In genomic region chr13:58126126-58126525, GRCm38 (mm10) we compare ENCODE assay signal across 9 mouse cellular contexts. TPM values are rescaled to one million over a fixed set of nuclear protein-coding genes. Genes with fewer than 3 reads are reported as not detected.
DNase-seq lines count a peak whose midpoint lies in the region; ATAC-seq and TF ChIP-seq lines count a peak whose summit lies in the region.
"Had no signal": no experiment of that assay in that cellular context is flagged by ENCODE, and none has a peak within 500 bp of the region (broad histone marks: within the 10 kb centered on the region; RNA-seq: fewer than 3 reads in every experiment).

No protein-coding gene starts in this region.

- WGBS in bone marrow, adult 2 months = 23% methylated on average over 7 of the region's 7 CpGs
- 33% methylated on average over 7 of the region's 7 CpGs for WGBS in forebrain, embryonic 15.5 days
- 18% methylated on average over 7 of the region's 7 CpGs for WGBS in lung, embryonic 15.5 days

- H3K4me3 ChIP-seq in bone marrow, adult 2 months (replicated peaks; ENCODE audit: control insufficient read depth, low read depth, low read length) = peak overlapping the region; percentile 29
- peak overlapping the region; percentile 95 for H3K4me3 ChIP-seq in forebrain, embryonic 15.5 days
- H3K4me3 ChIP-seq in lung, embryonic 15.5 days = peak overlapping the region; percentile 78

- no peak for ATAC-seq in forebrain, embryonic 15.5 days (replicated peaks)
- ATAC-seq in lung, embryonic 15.5 days (ENCODE audit: borderline replicate concordance, extremely low read depth, low FRiP score, low TSS enrichment) = no peak
- ATAC-seq: Patski had no signal

- no peaks in the 10 kb centered on the region for H3K27me3 ChIP-seq in forebrain, embryonic 15.5 days
- H3K27me3 ChIP-seq in lung, embryonic 15.5 days = no peaks in the 10 kb centered on the region
- H3K27me3 ChIP-seq: Patski had no signal

- H3K27ac ChIP-seq in bone marrow, adult 2 months (ENCODE audit: control insufficient read depth, insufficient read depth, low read depth, low read length, poor library complexity) = no peak overlapping the region
- no peak overlapping the region for H3K27ac ChIP-seq in forebrain, embryonic 15.5 days (replicated peaks)
- no peak overlapping the region for H3K27ac ChIP-seq in lung, embryonic 15.5 days

- DNase-seq in adrenal gland, postnatal 10 days = peak; percentile 53
- DNase-seq in adrenal gland, postnatal 4 days (ENCODE audit: low spot score in 2 of 2) = no peak
- peak; percentile 52 for DNase-seq in kidney, adult 18-20 months
- DNase-seq in retina, adult 2 months (ENCODE audit: low read depth, low spot score) = peak; percentile 45
- DNase-seq in right cerebral cortex, postnatal 25 days = no peak

- no peaks in the 10 kb centered on the region for H3K36me3 ChIP-seq in forebrain, embryonic 15.5 days
- H3K36me3 ChIP-seq in lung, embryonic 15.5 days = no peaks in the 10 kb centered on the region

- no peak overlapping the region for H3K9ac ChIP-seq in forebrain, embryonic 15.5 days (replicated peaks)
- H3K9ac ChIP-seq in lung, embryonic 15.5 days = peak overlapping the region; percentile 21; the same call in 1 of the 2 replicates

- peak overlapping the region; percentile 59 for H3K4me2 ChIP-seq in forebrain, embryonic 15.5 days (replicated peaks)
- H3K4me2 ChIP-seq in lung, embryonic 15.5 days = peak overlapping the region; percentile 63

- 0 out of 2 replicates have a peak, but pooled peaks cover 1% of the 10 kb centered on the region for H3K4me1 ChIP-seq in bone marrow, adult 2 months (ENCODE audit: control insufficient read depth, insufficient read depth, low read length)
- peaks cover 39% of the 10 kb centered on the region for H3K4me1 ChIP-seq in forebrain, embryonic 15.5 days
- H3K4me1 ChIP-seq in lung, embryonic 15.5 days = peaks cover 47% of the 10 kb centered on the region

- TF ChIP-seq CTCF in bone marrow, adult 2 months (IDR thresholded peaks at IDR 0.05; ENCODE audit: control insufficient read depth, insufficient read depth, low read length) = peak; percentile 49; the same call in 1 of the 2 replicates

- TF ChIP-seq POLR2A in bone marrow, adult 2 months (IDR thresholded peaks at IDR 0.05; ENCODE audit: borderline replicate concordance, control insufficient read depth, low read depth, low read length) = no peak

- no peaks in the 10 kb centered on the region for H3K9me3 ChIP-seq in forebrain, embryonic 15.5 days
- no peaks in the 10 kb centered on the region for H3K9me3 ChIP-seq in lung, embryonic 15.5 days

RNA-seq across cellular contexts. Expression of gene Hnrnpa0, which starts 2.2 kb away (rescaled TPM):
- total RNA-seq in adrenal gland, postnatal 10 days (2021) = 100 to 1,000 TPM; 139 to 143 TPM
- total RNA-seq in adrenal gland, postnatal 4 days (2021) = 100 to 1,000 TPM; 214 TPM
- 48.0 and 58.4 TPM in 2 replicates for polyA plus RNA-seq in bone marrow, adult 2 months (2011; ENCODE audit: insufficient read depth, insufficient read length, low replicate concordance, missing spikeins)
- 52.4 and 57.9 TPM in 2 replicates for polyA plus RNA-seq in forebrain, embryonic 15.5 days (2015; fragmentation: Nextera tagmentation; extraction: Ambion mirVana)
- 36.2 and 37.8 TPM in 2 replicates for polyA plus RNA-seq in lung, embryonic 15.5 days (2015; fragmentation: Nextera tagmentation; extraction: Ambion mirVana)

RNA-seq across cellular contexts. Expression of gene Klhl3, which starts 12.7 kb away (rescaled TPM):
- total RNA-seq in adrenal gland, postnatal 10 days (2021) = 1 to 10 TPM; 2.8 to 2.9 TPM
- 1 to 10 TPM; 4.1 to 5.0 TPM for total RNA-seq in adrenal gland, postnatal 4 days (2021)
- polyA plus RNA-seq in bone marrow, adult 2 months (2011; ENCODE audit: insufficient read depth, insufficient read length, low replicate concordance, missing spikeins) = 0.50 and 0.72 TPM in 2 replicates
- polyA plus RNA-seq in forebrain, embryonic 15.5 days (2015; fragmentation: Nextera tagmentation; extraction: Ambion mirVana) = 8.6 and 9.0 TPM in 2 replicates
- polyA plus RNA-seq in lung, embryonic 15.5 days (2015; fragmentation: Nextera tagmentation; extraction: Ambion mirVana) = 4.2 and 4.8 TPM in 2 replicates

RNA-seq across cellular contexts. Expression of gene Idnk, which starts 31.3 kb away (rescaled TPM):
- 10 to 100 TPM; 43.8 to 48.6 TPM for total RNA-seq in adrenal gland, postnatal 10 days (2021)
- 10 to 100 TPM; 51.0 to 58.0 TPM for total RNA-seq in adrenal gland, postnatal 4 days (2021)
- polyA plus RNA-seq in bone marrow, adult 2 months (2011; ENCODE audit: insufficient read depth, insufficient read length, low replicate concordance, missing spikeins) = 42.7 and 86.0 TPM in 2 replicates
- polyA plus RNA-seq in forebrain, embryonic 15.5 days (2015; fragmentation: Nextera tagmentation; extraction: Ambion mirVana) = 65.6 and 74.9 TPM in 2 replicates
- polyA plus RNA-seq in lung, embryonic 15.5 days (2015; fragmentation: Nextera tagmentation; extraction: Ambion mirVana) = 34.9 and 36.2 TPM in 2 replicates

Comparison
In these comparisons a context has a peak if more than half of its experiments do, and no peak if none do; other contexts are left out.
1. DNase-seq: peak in adrenal gland, postnatal 10 days (single experiment), kidney, adult 18-20 months (single experiment) and retina, adult 2 months (single experiment); none in adrenal gland, postnatal 4 days (0 of 2) and right cerebral cortex, postnatal 25 days (single experiment).
2. H3K4me3 ChIP-seq: peak in every context shown above with its lines; median percentile 95 in forebrain, embryonic 15.5 days; 78 in lung, embryonic 15.5 days; 29 in bone marrow, adult 2 months.